ENCODE assay signal across 17 mouse cellular contexts in the genomic region with DNA sequence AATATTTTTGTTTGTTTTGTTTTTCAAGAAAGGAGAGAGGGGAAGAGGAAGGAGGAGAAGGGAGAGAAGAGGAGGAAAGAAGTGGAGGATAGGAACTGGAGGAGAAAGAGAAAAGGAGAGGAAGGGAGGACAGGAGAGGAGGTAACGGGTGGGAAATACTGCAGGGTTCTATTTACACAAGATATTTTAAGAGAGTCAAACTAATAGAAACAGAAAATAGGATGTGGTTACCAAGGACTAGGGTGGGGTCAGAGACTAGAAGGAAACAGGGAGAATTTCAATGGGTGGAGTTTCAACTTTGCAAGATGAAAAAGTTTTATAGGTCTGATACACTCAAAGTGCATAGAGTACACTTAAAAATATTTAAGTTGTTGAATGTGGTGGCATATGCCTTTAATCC. TPM values are rescaled to one million over a fixed set of nuclear protein-coding genes. Genes with fewer than 3 reads are reported as not detected.
DNase-seq lines count a peak whose midpoint lies in the region; ATAC-seq and TF ChIP-seq lines count a peak whose summit lies in the region.
"Had no signal": no experiment of that assay in that cellular context is flagged by ENCODE, and none has a peak within 500 bp of the region (broad histone marks: within the 10 kb centered on the region; RNA-seq: fewer than 3 reads in every experiment).

No protein-coding gene starts in this region.

- H3K79me2 ChIP-seq in MEL (ENCODE audit: control insufficient read depth, insufficient read depth, low read length, poor library complexity): peaks cover 7% of the 10 kb centered on the region

- H3K9ac ChIP-seq in lung, postnatal 0 days (replicated peaks; ENCODE audit: low read depth): no peak overlapping the region
- H3K9ac ChIP-seq in MEL (ENCODE audit: control insufficient read depth, low read depth, low read length, poor library complexity, severe bottlenecking): peak overlapping the region; percentile 59
- H3K9ac ChIP-seq in hindbrain, embryonic 11.5 days (ENCODE audit: low read depth, low read length): no peak overlapping the region
- H3K9ac ChIP-seq: embryonic facial prominence, embryonic 15.5 days; forebrain, embryonic 13.5 days; liver, embryonic 14.5 days had no signal

- DNase-seq in lung, postnatal 25 days (ENCODE audit: low spot score): peak; percentile 42
- no peak for DNase-seq in lung, postnatal 0 days (ENCODE audit: low spot score)
- peak; percentile 82 for DNase-seq in MEL (ENCODE audit: low read depth, low spot score)
- DNase-seq in induced T-regulatory cell, adult 2 months (ENCODE audit: low read depth): peak; percentile 66
- DNase-seq in hindbrain, embryonic 11.5 days (ENCODE audit: low spot score): no peak
- no peak for DNase-seq in urinary bladder, adult 18-20 months (ENCODE audit: low spot score in 2 of 2)
- DNase-seq in neural tube, embryonic 10.5 days (ENCODE audit: extremely low spot score, low spot score): no peak
- DNase-seq: cerebellum, adult 2 months; heart, adult 2 months; layer of hippocampus, postnatal 36 days; thymus, postnatal 36 days had no signal

- TF ChIP-seq RAD21 in MEL (IDR thresholded peaks at IDR 0.05; ENCODE audit: low read depth, low read length): no peak

- ATAC-seq in lung, postnatal 0 days: no peak
- ATAC-seq in hindbrain, embryonic 11.5 days (ENCODE audit: low FRiP score): no peak
- ATAC-seq: forebrain, embryonic 13.5 days; hindbrain, postnatal 0 days had no signal

- TF ChIP-seq EP300 in lung, postnatal 0 days (IDR thresholded peaks at IDR 0.05): no peak
- peak; percentile 60 to 66 for TF ChIP-seq EP300 in MEL (IDR thresholded peaks at IDR 0.05; ENCODE audit: low read depth in 1 of 2, low read length in 2 of 2)

- TF ChIP-seq POLR2A in MEL (IDR thresholded peaks at IDR 0.05; ENCODE audit: control insufficient read depth in 1 of 2, insufficient read depth in 1 of 2, low read depth in 1 of 2, low read length in 2 of 2, poor library complexity in 1 of 2): no peak
- no peak for TF ChIP-seq POLR2A in small intestine, adult 2 months (IDR thresholded peaks at IDR 0.05; ENCODE audit: low read depth, low read length)

- no peak overlapping the region for H3K4me2 ChIP-seq in lung, postnatal 0 days (replicated peaks; ENCODE audit: low read depth, low read length)
- no peak overlapping the region for H3K4me2 ChIP-seq in hindbrain, embryonic 11.5 days (replicated peaks; ENCODE audit: low read depth, low read length)
- H3K4me2 ChIP-seq: embryonic facial prominence, embryonic 15.5 days; forebrain, embryonic 13.5 days had no signal

- no peaks in the 10 kb centered on the region for H3K4me1 ChIP-seq in lung, postnatal 0 days (ENCODE audit: insufficient read depth, low read depth, low read length)
- peaks cover 13 to 30% of the 10 kb centered on the region in 2 experiments for H3K4me1 ChIP-seq in MEL (ENCODE audit: control insufficient read depth in 1 of 2, insufficient read depth in 2 of 2, low read length in 2 of 2)
- H3K4me1 ChIP-seq in small intestine, adult 2 months (ENCODE audit: control insufficient read depth, insufficient read depth, insufficient read length, low read length): peaks cover 13% of the 10 kb centered on the region; the same call in 1 of the 2 replicates
- H3K4me1 ChIP-seq in hindbrain, embryonic 11.5 days (replicated peaks; ENCODE audit: control insufficient read depth, insufficient read depth, low read length): no peaks in the 10 kb centered on the region
- H3K4me1 ChIP-seq: embryonic facial prominence, embryonic 15.5 days; forebrain, embryonic 13.5 days had no signal

- 38% methylated on average over 1 of the region's 1 CpGs for WGBS in lung, postnatal 0 days
- WGBS in small intestine, adult 2 months: 46% methylated on average over 1 of the region's 1 CpGs
- 82% methylated on average over 1 of the region's 1 CpGs for WGBS in hindbrain, embryonic 11.5 days

- H3K27ac ChIP-seq in lung, postnatal 0 days (ENCODE audit: low read length): no peak overlapping the region
- H3K27ac ChIP-seq in MEL (ENCODE audit: control insufficient read depth, low read depth, low read length): peak overlapping the region; percentile 97
- H3K27ac ChIP-seq in small intestine, adult 2 months (ENCODE audit: insufficient read depth, low read depth, low read length): peak overlapping the region; percentile 5; the same call in 1 of the 2 replicates
- no peak overlapping the region for H3K27ac ChIP-seq in hindbrain, embryonic 11.5 days (ENCODE audit: low read depth, low read length)
- H3K27ac ChIP-seq: embryonic facial prominence, embryonic 15.5 days; forebrain, embryonic 13.5 days; heart, adult 2 months; hindbrain, postnatal 0 days; limb, embryonic 10.5 days; liver, embryonic 14.5 days had no signal

- H3K36me3 ChIP-seq in lung, postnatal 0 days (ENCODE audit: insufficient read depth, low read length): no peaks in the 10 kb centered on the region
- H3K36me3 ChIP-seq in MEL (ENCODE audit: control insufficient read depth in 1 of 2, insufficient read depth in 2 of 2, low read length in 2 of 2): peaks cover 0 to 37% of the 10 kb centered on the region in 2 experiments; a peak in 2 of 4 replicates
- H3K36me3 ChIP-seq in small intestine, adult 2 months (ENCODE audit: control insufficient read depth, insufficient read depth, low read length): no peaks in the 10 kb centered on the region
- no peaks in the 10 kb centered on the region for H3K36me3 ChIP-seq in hindbrain, embryonic 11.5 days (ENCODE audit: control insufficient read depth, insufficient read depth, low read length)
- H3K36me3 ChIP-seq: embryonic facial prominence, embryonic 15.5 days; limb, embryonic 10.5 days had no signal

- no peaks in the 10 kb centered on the region for H3K27me3 ChIP-seq in lung, postnatal 0 days (replicated peaks; ENCODE audit: insufficient read depth, low read length)
- no peaks in the 10 kb centered on the region for H3K27me3 ChIP-seq in MEL (ENCODE audit: control insufficient read depth in 1 of 2, insufficient read depth in 2 of 2, low read length in 2 of 2)
- H3K27me3 ChIP-seq in small intestine, adult 2 months (ENCODE audit: control insufficient read depth, insufficient read depth, low read length): no peaks in the 10 kb centered on the region
- no peaks in the 10 kb centered on the region for H3K27me3 ChIP-seq in hindbrain, embryonic 11.5 days (ENCODE audit: control insufficient read depth, insufficient read depth, low read length)
- H3K27me3 ChIP-seq: embryonic facial prominence, embryonic 15.5 days; forebrain, embryonic 13.5 days had no signal

- no peaks in the 10 kb centered on the region for H3K9me3 ChIP-seq in lung, postnatal 0 days (ENCODE audit: low read length)
- no peaks in the 10 kb centered on the region for H3K9me3 ChIP-seq in MEL (replicated peaks; ENCODE audit: insufficient read depth, low read length)
- H3K9me3 ChIP-seq in hindbrain, embryonic 11.5 days (ENCODE audit: control insufficient read depth, low read length): no peaks in the 10 kb centered on the region
- H3K9me3 ChIP-seq: embryonic facial prominence, embryonic 15.5 days; forebrain, embryonic 13.5 days; limb, embryonic 10.5 days had no signal

- no peak overlapping the region for H3K4me3 ChIP-seq in lung, postnatal 0 days (ENCODE audit: low read depth, low read length)
- peak overlapping the region; percentile 43 to 52 for H3K4me3 ChIP-seq in MEL (ENCODE audit: control insufficient read depth in 1 of 2, insufficient read depth in 1 of 2, low read depth in 2 of 2, low read length in 2 of 2)
- no peak overlapping the region for H3K4me3 ChIP-seq in small intestine, adult 2 months (ENCODE audit: low read depth, low read length)
- no peak overlapping the region for H3K4me3 ChIP-seq in hindbrain, embryonic 11.5 days (ENCODE audit: low read depth, low read length)
- H3K4me3 ChIP-seq: embryonic facial prominence, embryonic 15.5 days; forebrain, embryonic 13.5 days; heart, adult 2 months; limb, embryonic 10.5 days had no signal

- TF ChIP-seq CTCF in lung, postnatal 0 days (IDR thresholded peaks at IDR 0.05): no peak
- TF ChIP-seq CTCF in MEL (IDR thresholded peaks at IDR 0.05 in 2 of 3, conservative IDR thresholded peaks at IDR 0.05 in 1 of 3; ENCODE audit: control insufficient read depth in 1 of 3, insufficient read depth in 1 of 3, low read depth in 2 of 3, low read length in 3 of 3, poor library complexity in 1 of 3, severe bottlenecking in 1 of 3): no peak
- no peak for TF ChIP-seq CTCF in small intestine, adult 2 months (IDR thresholded peaks at IDR 0.05; ENCODE audit: extremely low read depth, insufficient read length, insufficient replicate concordance, low read depth, low read length)

TF ChIP-seq in MEL, 35 proteins besides CTCF, POLR2A, EP300 and RAD21:
- no peak for TF ChIP-seq TCF12 (IDR thresholded peaks at IDR 0.05; ENCODE audit: low read depth, low read length)
- 0 out of 2 replicates have a peak, but pooled peaks have one; percentile 36 for TF ChIP-seq MXI1 (IDR thresholded peaks at IDR 0.05; ENCODE audit: low read depth, low read length)
- no peak for TF ChIP-seq JUND (IDR thresholded peaks at IDR 0.05; ENCODE audit: low read depth, low read length)
- TF ChIP-seq RCOR1 (IDR thresholded peaks at IDR 0.05; ENCODE audit: low read depth, low read length): peak; percentile 18; the same call in 1 of the 2 replicates
- peak; percentile 61; the same call in 1 of the 2 replicates for TF ChIP-seq MAZ (IDR thresholded peaks at IDR 0.05; ENCODE audit: low read depth, low read length)
- no peak for TF ChIP-seq NRF1 (IDR thresholded peaks at IDR 0.05; ENCODE audit: insufficient read depth, low read depth, low read length, poor library complexity, severe bottlenecking)
- TF ChIP-seq NELFE (IDR thresholded peaks at IDR 0.05; ENCODE audit: low read depth, low read length): peak; percentile 19; the same call in 1 of the 2 replicates
- no peak for TF ChIP-seq MAX (IDR thresholded peaks at IDR 0.05; ENCODE audit: low read length)
- TF ChIP-seq TBP (IDR thresholded peaks at IDR 0.05; ENCODE audit: low read depth, low read length): no peak
- TF ChIP-seq TAL1 (IDR thresholded peaks at IDR 0.05; ENCODE audit: low read length): no peak
- no peak for TF ChIP-seq MYC (IDR thresholded peaks at IDR 0.05; ENCODE audit: low read depth, low read length)
- peak; percentile 80 for TF ChIP-seq SIN3A (IDR thresholded peaks at IDR 0.05; ENCODE audit: low read length)
- TF ChIP-seq ETS1 (IDR thresholded peaks at IDR 0.05; ENCODE audit: low read depth, low read length): peak; percentile 52; the same call in 1 of the 2 replicates
- TF ChIP-seq USF1 (IDR thresholded peaks at IDR 0.05; ENCODE audit: low read depth, low read length): no peak

RNA-seq across cellular contexts. Expression of a gene that starts 7.0 kb away (rescaled TPM):
- 29.4 and 33.9 TPM in 2 replicates for polyA plus RNA-seq in lung, postnatal 0 days (2015; fragmentation: Nextera tagmentation; extraction: Ambion mirVana)
- total RNA-seq in MEL (2012; rRNA removed): 8.0 and 10.6 TPM in 2 replicates
- 1 to 10 TPM in 1 of 2 experiments, not detected in 1; 8.5 TPM for polyA plus RNA-seq in MEL (2012; ENCODE audit: insufficient read depth in 1 of 2, insufficient read length in 2 of 2, low read depth in 1 of 2, low replicate concordance in 2 of 2, missing spikeins in 1 of 2)
- polyA plus RNA-seq in small intestine, adult 2 months (2012; rRNA removed): 0.08 and 0.30 TPM in 2 replicates
- polyA plus RNA-seq in hindbrain, embryonic 11.5 days (2014; fragmentation: Nextera tagmentation; extraction: Ambion mirVana): 24.8 and 28.5 TPM in 2 replicates

Comparison
In these comparisons a context has a peak if more than half of its experiments do, and no peak if none do; other contexts are left out.
1. DNase-seq: peak in lung, postnatal 25 days (single experiment), MEL (single experiment) and induced T-regulatory cell, adult 2 months (single experiment); none in lung, postnatal 0 days (single experiment), hindbrain, embryonic 11.5 days (single experiment), urinary bladder, adult 18-20 months (0 of 2) and neural tube, embryonic 10.5 days (single experiment).
2. H3K27ac ChIP-seq: peak in MEL (single experiment) and small intestine, adult 2 months (single experiment); none in lung, postnatal 0 days (single experiment) and hindbrain, embryonic 11.5 days (single experiment).
3. H3K4me3 ChIP-seq: peak in MEL (2 of 2); none in lung, postnatal 0 days (single experiment), small intestine, adult 2 months (single experiment) and hindbrain, embryonic 11.5 days (single experiment).